Mouse (Mus musculus) right cerebral cortex, adult 18-20 months (tissue): Measurements from ENCODE around the gene Csmd2.
A peak's percentile ranks its signal among the peaks of the same experiment; 100 is the strongest.

ENCODE experiments used
- DNase-seq: peaks from one replicate; pipeline ENCODE4 v3.0.0; 2022; ENCODE audit warnings: mixed read lengths

The Csmd2 gene

DNA sequence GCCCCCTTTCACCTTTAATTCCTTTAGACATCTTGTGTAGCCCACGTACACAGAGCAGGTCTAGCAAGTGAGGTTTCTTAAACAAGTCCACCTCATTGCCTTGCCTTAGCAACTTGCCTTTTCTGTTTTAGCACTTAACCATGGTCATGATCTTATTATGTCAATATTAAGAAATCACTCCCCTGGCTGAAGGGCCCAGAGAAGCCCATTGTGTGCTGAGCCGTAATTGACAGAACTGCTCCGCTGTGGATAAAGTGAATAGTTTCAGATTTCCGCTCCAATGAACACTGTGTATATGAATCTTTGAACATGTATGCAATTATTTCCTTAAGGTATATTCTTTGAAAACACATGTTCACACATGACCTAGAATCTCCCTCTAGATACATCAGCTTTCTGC, 434.8 kb downstream of the Csmd2 start:
- no peak for DNase-seq

DNA sequence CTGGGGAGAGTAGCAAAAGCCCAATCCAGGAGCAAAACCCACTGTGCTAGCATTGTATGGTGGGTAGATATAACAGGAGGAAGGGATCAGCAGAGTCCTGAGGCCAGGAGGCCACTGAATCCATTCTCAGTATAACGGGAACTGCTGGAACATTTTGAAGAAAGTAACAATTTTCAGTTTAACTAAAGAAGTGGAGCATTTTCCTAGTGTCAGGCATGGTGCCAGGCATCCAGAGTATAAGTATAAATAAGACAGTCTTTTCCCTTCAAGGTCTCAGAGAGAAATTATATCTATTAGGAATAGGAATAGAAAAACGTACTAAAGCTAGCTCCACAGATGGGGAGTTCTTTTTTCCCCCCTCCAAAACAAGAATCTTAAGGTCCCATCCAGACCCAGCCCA, 437.7 kb downstream of the Csmd2 start:
- DNase-seq, result no peak

DNA sequence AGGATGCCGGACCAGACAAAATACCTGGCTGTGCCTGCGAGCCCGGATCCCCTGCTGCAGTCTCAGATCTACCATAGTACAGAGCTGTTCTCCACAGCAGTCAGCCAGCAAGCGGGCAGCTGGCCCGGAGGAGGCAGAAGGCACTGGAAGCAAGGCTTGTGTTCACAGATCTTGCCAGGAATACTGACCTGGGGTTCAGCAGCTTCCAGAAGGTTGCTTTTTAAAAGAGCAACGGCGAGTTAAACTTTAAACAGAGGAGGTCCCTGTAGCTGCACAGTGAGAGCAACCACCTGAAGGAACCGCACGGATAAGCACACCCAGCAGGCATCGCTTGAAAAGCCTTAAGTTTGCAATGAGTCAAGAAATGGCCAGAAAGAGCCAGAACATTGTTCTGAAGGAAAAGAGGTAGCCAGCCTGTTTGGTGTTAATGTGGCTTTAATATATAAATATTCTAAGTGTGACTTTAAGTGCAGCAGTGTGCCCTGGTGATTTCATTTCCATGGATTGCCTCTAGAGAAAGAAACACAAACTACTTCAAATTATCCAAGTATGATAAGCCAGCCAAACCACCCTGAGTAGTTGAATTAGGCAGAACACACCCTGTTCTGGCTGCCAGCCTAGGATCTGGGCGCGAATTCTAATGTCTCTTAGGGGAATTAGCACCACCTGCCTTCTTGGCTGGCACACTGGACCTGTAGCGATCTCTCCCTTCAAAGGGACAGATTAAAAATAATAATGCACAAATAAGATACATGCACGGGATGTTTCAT, 439.8 kb downstream of the Csmd2 start:
- no peak for DNase-seq

DNA sequence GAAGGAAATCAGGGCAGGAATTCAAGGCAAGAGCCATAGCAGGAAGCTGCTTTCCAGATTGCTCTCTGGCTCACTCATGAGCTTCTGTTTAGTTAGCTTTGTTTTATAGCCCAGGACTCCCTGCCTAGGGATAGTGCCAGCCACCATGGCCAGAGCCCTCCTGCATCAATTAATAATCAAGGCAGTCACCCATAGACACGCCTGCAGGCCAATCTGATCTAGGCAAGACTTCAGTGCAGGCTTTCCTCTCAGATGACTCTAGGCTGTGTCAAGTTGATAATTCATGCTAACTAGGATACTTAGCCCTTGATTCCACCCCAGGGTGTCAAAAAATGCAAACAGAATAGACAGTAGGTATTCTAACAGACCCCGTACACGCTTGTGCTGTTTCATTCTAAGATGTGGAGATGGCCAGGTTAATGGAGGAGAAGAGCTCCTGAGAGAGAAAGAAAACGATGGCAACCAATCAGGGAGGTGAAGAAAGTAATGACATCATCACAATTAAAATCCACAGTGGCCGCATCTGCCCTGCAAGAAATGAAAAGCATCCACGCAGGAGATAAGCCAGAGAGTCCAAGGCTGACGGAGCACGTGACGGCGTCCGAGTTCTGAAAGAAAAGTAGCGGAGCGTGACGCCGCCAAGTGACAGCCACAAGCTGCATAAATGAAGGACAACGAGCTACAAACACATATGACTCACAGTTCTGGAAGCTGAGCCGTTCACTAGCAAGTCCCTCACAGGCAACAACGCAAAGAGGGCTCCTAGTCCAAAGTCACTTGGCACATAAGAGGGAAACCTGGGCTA, 440.8 kb downstream of the Csmd2 start:
- peak; percentile 72 for DNase-seq

DNA sequence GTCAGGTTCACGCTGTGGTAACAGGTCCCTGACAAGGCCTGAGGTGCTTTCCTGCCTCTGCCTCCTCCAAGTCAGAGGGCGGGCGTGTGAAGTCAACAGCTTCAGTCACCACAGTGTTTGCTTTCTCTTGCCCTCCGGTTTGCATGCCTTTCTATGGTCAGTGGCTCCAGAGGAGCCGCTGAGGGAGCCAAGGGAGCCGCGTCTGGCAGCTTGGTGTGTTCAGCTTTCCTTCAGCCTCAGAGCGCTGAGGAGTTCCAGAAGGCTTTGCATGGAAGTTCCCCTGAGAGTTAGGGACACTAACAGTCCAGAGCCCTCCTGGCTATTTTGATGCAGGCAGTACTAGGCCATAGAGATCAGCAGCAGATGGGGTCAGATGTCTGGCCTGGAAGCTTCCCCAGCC, 441.9 kb downstream of the Csmd2 start:
- DNase-seq, result no peak

DNA sequence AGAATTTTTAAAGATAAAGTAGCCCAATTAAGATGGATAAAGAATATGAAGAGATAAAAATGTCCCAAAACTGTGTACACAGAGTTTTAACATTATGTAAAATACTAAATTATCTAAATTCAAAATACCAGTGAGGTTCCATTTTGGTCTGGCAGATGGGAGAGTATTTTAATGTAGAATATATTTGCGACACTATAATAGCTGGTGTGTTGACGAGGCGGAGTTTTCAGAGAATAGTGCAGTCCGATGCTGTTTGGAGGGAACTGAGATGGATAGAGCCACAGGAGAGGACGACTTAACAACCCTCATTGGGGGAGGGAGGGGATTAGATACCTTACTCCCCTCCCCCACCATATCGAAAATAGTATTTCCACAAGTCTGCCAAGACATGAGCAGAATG, 452.9 kb downstream of the Csmd2 start:
- DNase-seq, result no peak

DNA sequence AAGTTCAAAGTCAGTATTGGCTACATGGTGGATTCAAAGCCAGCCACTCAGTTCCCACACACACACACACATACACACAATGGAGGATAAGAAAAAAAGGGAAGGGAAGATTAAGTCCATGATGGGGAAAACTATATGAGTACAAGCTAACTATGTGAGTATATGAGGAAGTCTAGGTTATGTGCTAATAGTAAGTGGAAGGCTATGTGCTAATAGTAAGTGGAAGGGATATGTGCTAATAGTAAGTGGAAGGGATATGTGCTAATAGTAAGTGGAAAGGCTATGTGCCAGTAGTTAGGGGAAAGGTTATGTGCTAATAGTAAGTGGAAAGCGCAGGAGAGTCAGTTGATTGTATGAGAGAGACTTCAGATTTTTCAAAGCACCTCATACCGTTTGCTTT, 453.6 kb downstream of the Csmd2 start:
- no peak for DNase-seq

DNA sequence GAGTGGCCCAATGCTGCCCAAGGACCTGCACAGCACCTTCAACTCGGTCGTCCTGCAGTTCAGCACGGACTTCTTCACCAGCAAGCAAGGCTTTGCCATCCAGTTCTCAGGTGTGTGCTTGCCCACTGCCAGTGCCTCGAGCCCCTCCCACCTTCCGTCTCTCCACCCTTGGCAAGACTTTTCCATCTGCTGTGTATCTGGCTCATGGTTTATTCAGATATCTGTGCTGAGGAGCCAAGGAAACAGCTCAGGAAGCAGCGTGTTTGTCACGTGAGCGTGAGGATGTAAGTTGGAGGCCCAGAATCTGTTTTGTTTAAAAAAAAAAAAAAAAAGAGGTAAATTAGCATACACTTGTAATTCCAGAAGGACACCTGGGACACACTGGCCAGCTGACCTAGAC, 455.1 kb downstream of the Csmd2 start:
- no peak for DNase-seq

DNA sequence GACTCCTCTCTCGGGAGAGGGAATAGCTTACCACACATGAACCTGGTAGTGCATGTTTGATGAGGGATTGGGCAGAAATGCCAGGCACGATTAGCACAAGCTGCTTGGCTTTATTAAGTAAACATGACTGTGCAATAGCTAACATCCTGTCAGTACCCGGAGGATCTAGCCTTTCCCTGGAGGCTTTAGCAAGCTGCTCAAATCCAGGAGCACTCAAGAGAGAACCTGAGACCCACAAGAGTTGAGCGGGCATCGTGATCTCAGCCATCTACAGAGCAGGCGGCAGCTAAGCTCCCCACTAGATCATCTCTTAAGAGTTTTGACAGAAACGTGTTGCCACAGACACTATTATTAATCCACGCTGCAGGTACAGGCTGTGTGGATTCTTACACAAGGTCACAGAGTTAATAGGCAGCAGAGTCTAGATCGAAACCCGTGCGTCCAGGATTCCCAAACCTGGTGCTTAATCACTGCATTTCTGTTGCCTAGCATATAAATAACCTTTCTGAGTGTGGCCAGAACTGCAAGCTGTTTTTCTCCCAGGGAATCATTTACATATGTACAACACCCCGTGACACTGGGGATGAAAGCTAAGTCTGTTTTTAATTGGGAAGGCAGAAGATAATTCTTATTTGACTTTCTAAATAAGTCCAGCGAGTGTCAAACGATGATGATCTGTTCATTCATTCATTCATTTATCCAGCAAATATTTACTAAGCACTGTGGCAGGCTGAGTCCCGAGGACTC, 458.0 kb downstream of the Csmd2 start:
- DNase-seq, result no peak

DNA sequence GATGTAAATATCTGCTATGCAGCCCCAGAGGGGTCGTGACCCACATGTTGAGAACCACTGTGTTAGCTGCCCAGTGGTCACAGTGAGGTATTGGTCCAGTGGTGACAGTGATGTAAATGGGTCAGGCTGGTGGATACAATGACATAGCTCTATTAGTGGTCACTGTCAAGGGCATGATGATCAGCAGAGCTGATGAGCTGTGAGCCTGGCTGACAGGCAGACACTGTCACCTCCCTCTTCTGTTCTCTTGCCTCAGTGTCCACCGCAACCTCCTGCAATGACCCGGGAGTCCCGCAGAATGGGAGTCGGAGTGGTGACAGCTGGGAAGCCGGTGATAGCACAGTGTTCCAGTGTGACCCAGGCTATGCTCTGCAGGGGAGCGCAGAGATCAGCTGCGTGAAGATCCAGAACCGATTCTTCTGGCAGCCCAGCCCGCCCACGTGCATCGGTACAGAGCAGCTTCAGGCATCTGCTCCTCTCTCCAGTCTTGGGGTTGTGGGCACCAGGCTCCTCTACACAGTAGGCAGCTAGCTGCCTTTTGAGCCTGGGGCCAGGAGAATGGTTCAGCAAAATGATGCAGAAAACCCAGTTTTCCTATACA, 461.3 kb downstream of the Csmd2 start:
- peak; percentile 85 for DNase-seq

DNA sequence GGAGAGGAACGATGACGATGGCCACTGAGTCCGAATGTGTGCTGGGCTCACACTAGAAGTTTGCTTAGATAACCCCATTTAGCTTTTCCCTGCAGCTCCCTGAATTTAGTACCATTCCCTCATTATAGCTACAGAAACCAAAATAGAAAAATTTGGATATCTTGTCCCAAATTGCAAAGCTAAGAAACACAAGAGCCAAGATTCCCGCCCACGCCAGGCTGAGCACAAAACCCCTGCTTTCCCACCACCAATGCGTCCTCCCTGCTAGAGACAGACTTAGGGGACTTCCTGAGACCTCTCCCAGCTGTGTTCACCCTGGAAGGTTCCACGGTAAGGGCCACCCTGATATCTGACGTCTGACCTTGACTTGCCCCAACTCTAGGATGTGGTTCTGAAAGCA, 462.5 kb downstream of the Csmd2 start:
- peak; percentile 63 for DNase-seq

DNA sequence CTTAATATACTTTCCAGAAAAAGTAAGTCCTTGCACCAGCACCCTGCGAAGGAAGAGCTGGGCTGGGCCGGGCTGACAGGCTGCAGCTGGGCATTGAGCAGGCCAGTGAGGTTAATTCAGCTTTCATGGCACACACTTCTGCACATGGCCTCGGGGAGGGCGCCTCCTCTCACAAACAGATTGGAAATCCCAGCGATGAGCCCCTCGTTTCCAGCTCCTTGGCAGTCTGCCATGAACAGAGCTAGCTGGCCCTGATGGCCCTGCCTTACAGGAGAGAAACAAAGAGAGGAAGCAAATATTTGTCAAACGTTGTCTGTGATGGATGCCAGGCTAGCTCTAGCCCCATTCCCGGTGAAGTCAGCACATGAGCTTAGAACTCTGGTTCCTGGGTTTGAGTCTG, 463.3 kb downstream of the Csmd2 start:
- no peak for DNase-seq

DNA sequence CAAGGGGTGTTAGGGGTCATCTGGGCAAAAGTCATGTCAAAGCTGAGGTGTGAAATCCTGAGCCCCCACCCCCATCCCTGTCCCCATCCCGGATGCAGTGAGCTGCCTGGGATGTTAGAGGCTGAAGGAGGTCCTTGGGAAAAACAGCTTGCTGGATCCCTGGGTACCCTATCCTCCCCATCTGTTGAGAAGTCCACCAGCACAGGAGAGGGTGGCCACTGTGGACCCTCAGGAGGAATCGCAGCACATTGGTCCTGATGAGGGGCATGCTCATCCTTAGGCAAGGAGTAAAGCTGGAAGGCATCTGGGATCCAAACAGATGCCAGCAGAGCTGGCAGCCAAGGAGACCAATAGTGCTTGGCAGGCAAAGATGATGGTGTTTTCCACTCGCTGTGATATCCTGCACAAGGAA, 463.7 kb downstream of the Csmd2 start:
- no peak for DNase-seq

DNA sequence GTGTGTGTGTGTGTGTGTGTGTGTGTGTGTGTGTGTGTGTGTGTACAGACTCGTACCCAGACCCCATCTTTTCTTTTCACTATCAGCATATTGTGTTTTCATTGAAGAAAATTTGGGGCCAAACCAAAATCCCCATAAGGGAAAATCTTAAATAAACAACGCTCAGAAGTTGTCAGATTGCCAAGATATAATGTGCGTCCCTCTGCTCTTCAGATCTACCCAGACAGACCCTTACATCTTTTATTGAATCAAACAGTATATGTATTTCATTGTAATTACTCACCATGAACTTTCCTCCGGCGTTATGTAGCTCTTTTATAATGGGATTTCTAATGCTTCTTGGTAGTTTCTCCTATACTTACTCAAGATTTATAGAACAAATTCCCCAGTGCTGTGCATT, 479.1 kb downstream of the Csmd2 start:
- no peak for DNase-seq

DNA sequence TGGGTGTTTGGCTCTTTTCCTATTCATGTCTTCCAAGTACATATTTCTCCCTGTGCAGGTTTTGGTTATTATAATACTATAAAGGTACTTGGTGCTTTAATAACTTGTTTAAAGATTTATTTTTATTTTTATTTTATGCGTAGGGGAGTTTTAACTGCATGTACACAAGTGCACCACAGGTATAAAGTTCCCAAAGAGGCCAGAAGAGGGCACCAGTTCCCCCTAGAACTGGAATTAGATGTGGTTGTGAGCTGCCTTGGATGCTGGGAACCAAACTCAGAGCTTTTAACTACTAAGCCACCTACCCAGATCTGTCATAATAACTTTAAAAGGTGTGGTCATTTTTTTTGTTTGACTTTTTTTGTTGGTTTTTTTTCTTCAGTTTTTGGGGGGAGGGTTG, 480.4 kb downstream of the Csmd2 start:
- DNase-seq, result no peak

DNA sequence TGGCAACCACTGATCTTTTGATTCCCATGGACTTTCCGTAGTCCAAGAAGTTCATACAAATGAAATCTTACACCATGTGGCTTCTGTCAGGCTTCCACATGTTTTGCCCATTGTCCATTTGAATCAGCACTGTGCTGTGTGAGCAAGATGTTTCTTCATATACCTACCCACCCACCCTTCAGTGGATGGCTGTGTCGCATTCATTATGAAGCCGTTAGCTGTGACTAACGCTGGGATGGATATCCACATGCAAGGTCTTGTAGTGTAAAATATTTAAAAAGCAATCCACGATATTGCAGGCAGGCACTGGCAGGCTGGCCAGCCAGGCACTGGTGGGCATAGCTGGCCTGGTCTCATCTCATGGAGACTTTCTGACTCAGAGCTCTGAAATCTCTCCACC, 488.6 kb downstream of the Csmd2 start:
- peak; percentile 17 for DNase-seq

DNA sequence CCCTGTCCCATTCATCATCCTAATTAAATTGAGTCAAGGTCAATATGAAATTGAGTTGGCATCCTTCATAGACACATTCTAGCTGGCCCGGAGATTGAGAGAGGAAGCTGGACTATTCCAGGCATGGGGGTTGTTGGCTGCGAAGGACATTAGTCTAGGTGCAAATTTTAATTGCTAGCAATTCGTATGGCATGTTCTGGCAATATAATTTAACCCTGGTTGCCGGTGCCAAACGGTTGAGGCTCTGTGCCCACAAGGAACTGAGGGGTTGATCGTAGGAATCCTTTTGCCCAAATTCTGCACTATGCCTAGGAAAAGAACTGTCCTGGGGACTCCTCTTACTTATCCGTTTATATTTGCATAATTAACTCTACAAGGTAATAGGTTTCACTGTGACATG, 496.2 kb downstream of the Csmd2 start:
- no peak for DNase-seq

DNA sequence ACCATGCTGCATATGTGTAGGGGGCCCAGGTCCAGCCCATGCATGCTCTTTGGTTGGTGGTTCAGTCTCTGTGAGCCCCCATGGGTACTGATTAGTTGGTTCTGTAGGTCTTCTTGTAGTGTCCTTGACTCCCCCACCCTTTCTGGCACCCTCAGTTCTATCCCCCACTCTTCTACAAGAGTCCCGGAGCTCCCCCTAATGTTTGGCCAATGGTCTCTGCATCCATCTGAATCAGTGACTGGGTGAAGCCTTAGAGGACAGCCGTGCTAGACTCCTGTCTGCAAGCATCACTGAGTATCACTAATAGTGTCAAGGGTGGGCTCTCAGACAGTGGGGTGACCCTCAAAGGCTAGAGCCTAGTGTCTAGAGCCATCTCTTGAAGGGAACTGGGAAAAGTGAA, 497.0 kb downstream of the Csmd2 start:
- no peak for DNase-seq

DNA sequence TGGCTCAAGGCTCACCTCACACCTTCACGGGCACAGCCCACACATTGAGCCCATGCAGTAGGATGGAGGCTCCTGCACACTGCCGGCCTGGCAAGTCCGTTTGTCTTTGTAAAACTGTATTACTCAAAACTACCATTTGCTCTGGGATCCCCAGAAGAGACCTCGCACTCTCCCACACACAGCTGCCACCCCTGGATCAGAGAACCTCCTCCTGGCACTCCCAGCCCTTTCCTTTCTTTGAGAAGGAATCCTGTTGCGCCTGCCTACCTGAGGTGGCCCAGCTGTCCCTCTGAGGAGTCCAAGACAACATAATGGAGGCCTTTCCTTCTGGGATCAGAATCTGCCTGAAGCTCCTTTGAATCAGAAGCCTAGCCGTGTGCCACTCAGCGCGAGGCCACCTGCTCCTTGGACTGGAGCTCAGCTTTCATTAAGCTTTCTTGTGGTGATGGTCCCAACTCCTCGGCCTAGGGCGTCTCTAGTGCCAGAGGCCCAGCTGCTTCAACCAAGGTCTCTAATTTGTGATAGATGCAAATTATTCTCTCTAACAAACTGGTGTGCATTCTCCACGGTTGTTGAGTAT, 502.0 kb downstream of the Csmd2 start:
- peak; percentile 42 for DNase-seq

DNA sequence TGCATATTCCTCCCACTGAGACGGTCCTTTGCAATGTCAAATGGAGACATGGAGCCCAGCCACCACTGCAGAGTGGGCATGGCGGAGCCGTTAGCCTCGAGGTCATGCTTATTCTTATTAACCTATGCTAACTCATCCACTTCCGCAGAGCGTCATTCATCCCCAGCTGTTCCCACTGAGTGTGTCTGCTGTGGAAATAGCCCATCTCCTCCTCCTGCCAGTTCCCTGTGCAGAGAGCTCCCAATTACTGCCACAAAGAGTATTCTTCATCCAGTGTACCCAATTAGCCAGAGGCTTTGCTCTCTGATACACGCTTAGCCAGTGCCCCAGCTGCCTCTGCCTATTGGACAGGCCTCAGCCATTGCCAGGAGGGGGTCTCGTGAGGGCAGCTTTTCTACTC, 504.4 kb downstream of the Csmd2 start:
- no peak for DNase-seq

DNA sequence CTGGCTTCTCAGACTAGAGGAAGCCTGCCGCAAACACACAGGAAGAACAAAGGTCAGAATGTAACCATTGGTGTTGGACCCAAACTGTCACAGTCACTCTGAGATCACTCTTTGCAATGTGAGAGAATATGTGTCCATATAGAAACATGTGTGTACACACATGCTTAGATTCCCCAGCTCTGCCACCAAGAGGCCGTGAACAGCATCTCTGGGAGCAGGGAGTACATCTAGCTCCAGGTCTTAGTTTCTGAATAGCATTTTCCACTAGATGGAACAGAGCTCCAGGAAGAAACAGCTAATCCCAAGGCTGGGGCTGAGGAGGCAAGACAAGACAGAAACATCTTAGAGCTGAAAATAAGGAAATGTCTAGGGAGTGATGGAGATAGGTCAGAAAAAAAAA, 512.3 kb downstream of the Csmd2 start:
- DNase-seq, result no peak

DNA sequence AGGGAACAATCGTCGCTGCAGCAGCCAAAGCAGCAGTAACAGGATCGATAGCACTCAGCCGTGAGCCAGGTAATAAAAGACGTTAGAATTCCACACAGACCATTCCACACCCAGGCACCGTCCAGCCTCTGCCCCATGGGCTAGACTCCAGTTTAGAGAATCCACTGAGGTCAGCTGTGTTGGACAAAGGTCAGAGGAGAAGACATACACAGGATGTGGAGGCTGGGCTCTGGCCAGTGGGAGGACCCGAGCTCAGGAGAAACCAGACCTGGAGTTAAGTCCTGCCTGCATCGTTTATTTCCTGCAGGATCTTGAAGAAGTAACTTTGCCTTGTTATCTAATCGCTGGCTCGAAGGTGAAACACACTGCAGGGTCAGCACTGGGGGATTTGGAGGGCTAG, 519.2 kb downstream of the Csmd2 start:
- DNase-seq, result no peak

DNA sequence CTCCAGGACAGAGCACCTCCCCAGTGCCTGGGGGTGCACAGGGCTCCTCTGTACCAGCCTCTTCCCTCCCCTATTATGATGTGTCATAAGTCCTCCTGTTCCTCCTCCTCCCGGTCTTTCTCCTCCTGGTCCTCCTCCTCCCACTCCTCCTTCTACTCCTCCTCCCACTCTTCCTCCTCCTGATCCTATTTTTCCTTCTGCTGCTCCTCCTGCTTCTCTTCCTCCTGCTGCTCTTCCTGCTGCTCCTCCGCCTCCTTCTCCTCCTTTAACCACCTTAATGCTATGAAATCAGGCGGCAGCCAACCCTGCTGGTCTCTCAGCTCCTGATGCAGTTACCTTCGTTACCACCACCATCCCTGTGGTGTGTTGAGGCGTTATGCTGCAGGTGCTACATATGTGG, 522.2 kb downstream of the Csmd2 start:
- peak; percentile 39 for DNase-seq
